Mouse (Mus musculus): ENCODE data around the gene Aspdh.

Aspdh gene

GRCm38 (mm10) chr7:44497361-44498055 lies 32.3 kb downstream of the Aspdh start:
- DNase-seq (ENCODE audit: low spot score), result peak; percentile 22

GRCm38 (mm10) chr7:44498922-44499321 lies 33.7 kb downstream of the Aspdh start:
- no peak for DNase-seq (ENCODE audit: low spot score)

DNA sequence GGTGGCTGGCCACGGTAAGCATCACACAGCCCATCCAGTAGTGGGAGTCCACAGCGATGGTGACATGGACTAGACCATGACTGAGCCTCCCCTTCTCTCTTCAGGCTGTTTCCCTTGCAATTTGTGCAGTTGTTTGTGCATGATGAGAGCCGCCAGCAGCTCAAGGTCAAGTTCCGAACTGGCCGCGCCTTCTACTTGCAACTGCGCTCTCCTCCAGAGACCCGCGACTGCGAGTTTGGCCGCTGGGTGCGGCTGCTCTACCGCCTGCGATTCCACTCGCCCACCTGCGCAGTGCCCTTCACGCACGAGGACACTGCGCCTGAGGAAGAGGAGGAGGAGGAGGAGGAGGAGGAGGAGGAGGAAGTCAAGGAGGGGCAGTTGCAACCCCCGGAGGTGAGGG lies 34.9 kb downstream of the Aspdh start:
- DNase-seq (ENCODE audit: low spot score), result no peak

- DNase-seq (ENCODE audit: low spot score), result peak; percentile 43
Measured at GRCm38 (mm10) chr7:44501563-44502115, 36.4 kb downstream of the Aspdh start.

DNA sequence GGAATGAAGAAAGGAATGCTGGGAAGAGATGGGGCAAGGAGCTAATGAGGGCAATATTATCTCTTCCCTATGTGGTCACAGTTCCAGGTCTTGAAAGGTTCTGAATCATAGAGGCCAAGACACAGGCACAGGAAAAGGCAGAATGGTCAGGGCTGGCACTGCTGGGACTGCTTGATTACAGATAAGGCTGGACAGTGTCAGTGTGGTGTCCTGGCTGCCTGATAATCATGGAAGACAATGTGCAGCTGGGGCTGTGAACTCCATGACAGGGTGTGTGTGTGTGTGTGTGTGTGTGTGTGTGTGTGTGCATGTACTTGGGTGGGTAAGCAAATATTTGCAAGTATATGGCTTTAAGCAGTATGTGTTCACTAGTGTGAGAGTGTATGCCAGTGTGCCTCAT lies 42.3 kb downstream of the Aspdh start:
- no peak for DNase-seq (ENCODE audit: low spot score)
